Mouse (Mus musculus) CH12.LX (cell line): Measurements from ENCODE around the gene Ugt2b5. TPM values are rescaled to one million over a fixed set of nuclear protein-coding genes. Genes with fewer than 3 reads are reported as not detected.

Experiments used
- DNase-seq: peaks from one replicate; pipeline ENCODE4 v3.0.0-alpha.2; 2013; ENCODE audit errors: extremely low read depth
- H3K27ac ChIP-seq: 2 replicates; pipeline ENCODE4 v1.5.1; 2012; ENCODE audit warnings: low read depth, mild to moderate bottlenecking, control low read depth, moderate library complexity; ENCODE audit not compliant: insufficient read depth
- H3K27me3 ChIP-seq: replicated peaks from 2 replicates; pipeline ENCODE3; 2012; ENCODE audit warnings: inconsistent platforms
- H3K36me3 ChIP-seq, 2 experiments: replicated peaks in 1 of 2; 2 replicates each; pipeline versions ENCODE3 to v1.6.1; 2012; ENCODE audit warnings: inconsistent platforms in 1 of 2, low read length in 1 of 2, mild to moderate bottlenecking in 1 of 2, mixed read lengths in 1 of 2, moderate library complexity in 1 of 2; ENCODE audit not compliant: control insufficient read depth in 1 of 2, insufficient read depth in 1 of 2
- H3K4me1 ChIP-seq, 2 experiments: 2 replicates each; pipeline ENCODE4 v1.6.1; 2012; ENCODE audit warnings: inconsistent platforms in 1 of 2, moderate library complexity in 1 of 2; ENCODE audit not compliant: insufficient read depth in 2 of 2, control insufficient read depth in 1 of 2
- H3K4me2 ChIP-seq: 2 replicates; pipeline ENCODE4 v1.6.1; 2012; ENCODE audit warnings: low read depth, mild to moderate bottlenecking, control low read depth; ENCODE audit not compliant: poor library complexity, insufficient read depth, severe bottlenecking
- H3K4me3 ChIP-seq, 3 experiments: fragments of 150-350 bp in 1 of 3; sonication (generic) in 1 of 3; replicated peaks in 1 of 3; 2 replicates each; pipeline versions ENCODE3 to v1.5.1; 2011 to 2012; ENCODE audit warnings: low read depth in 2 of 3, low read length in 2 of 3, mild to moderate bottlenecking in 2 of 3, moderate library complexity in 2 of 3, control low read depth in 1 of 3, improper control_type of control experiment in 1 of 3, inconsistent platforms in 1 of 3, mixed read lengths in 1 of 3; ENCODE audit not compliant: poor library complexity in 1 of 3
- H3K79me2 ChIP-seq: replicated peaks from 2 replicates; pipeline ENCODE4 v1.6.1; 2012; ENCODE audit warnings: mild to moderate bottlenecking, moderate library complexity; ENCODE audit not compliant: control insufficient read depth, poor library complexity, insufficient read depth, severe bottlenecking; ENCODE audit errors: extremely low read depth
- H3K9ac ChIP-seq: 2 replicates; pipeline ENCODE4 v1.6.1; 2012; ENCODE audit warnings: low read depth, mild to moderate bottlenecking, control low read depth, moderate library complexity; ENCODE audit not compliant: insufficient read depth
- H3K9me3 ChIP-seq: replicated peaks from 2 replicates; pipeline ENCODE3; 2012; ENCODE audit warnings: low read length, inconsistent platforms, mixed read lengths
- BHLHE40 ChIP-seq: IDR thresholded peaks from 2 replicates; pipeline ENCODE4 v1.6.1; 2011; ENCODE audit warnings: mild to moderate bottlenecking, low read depth, low read length, improper control_type of control experiment
- CHD2 ChIP-seq: IDR thresholded peaks from 2 replicates; pipeline ENCODE4 v1.6.1; 2011; ENCODE audit warnings: low read length, improper control_type of control experiment
- CTCF ChIP-seq, 2 experiments: IDR thresholded peaks in 1 of 2; conservative IDR thresholded peaks in 1 of 2; 2 replicates each; pipeline ENCODE4 v1.5.1; 2011 to 2012; ENCODE audit warnings: low read depth in 2 of 2, low read length in 2 of 2, improper control_type of control experiment in 1 of 2, inconsistent platforms in 1 of 2, mild to moderate bottlenecking in 1 of 2, moderate library complexity in 1 of 2
- E2F4 ChIP-seq: IDR thresholded peaks from 2 replicates; pipeline ENCODE4 v1.6.1; 2011; ENCODE audit warnings: low read depth, low read length, improper control_type of control experiment; ENCODE audit not compliant: insufficient replicate concordance
- ELF1 ChIP-seq: IDR thresholded peaks from 2 replicates; pipeline ENCODE4 v1.6.1; 2014; ENCODE audit warnings: low read depth, mild to moderate bottlenecking, inconsistent platforms, low read length, improper control_type of control experiment
- ETS1 ChIP-seq: conservative IDR thresholded peaks from 2 replicates; pipeline ENCODE4 v1.6.1; 2012; ENCODE audit warnings: low read depth, mild to moderate bottlenecking, inconsistent platforms, low read length, improper control_type of control experiment, moderate library complexity
- GABPA ChIP-seq: IDR thresholded peaks from 2 replicates; pipeline ENCODE4 v1.6.1; 2012; ENCODE audit warnings: low read depth, low read length, improper control_type of control experiment, inconsistent platforms; ENCODE audit not compliant: insufficient replicate concordance
- JUN ChIP-seq: IDR thresholded peaks from 2 replicates; pipeline ENCODE4 v1.6.1; 2011; ENCODE audit warnings: low read depth, mild to moderate bottlenecking, low read length, improper control_type of control experiment, moderate library complexity; ENCODE audit not compliant: insufficient read depth
- JUND ChIP-seq: conservative IDR thresholded peaks from 2 replicates; pipeline ENCODE4 v1.6.1; 2011; ENCODE audit warnings: low read depth, low read length, improper control_type of control experiment
- MAZ ChIP-seq: IDR thresholded peaks from 2 replicates; pipeline ENCODE4 v1.6.1; 2012; ENCODE audit warnings: low read depth, mild to moderate bottlenecking, inconsistent platforms, low read length, improper control_type of control experiment, moderate library complexity
- RCOR1 ChIP-seq: conservative IDR thresholded peaks from 2 replicates; pipeline ENCODE4 v1.6.1; 2012; ENCODE audit warnings: low read depth, mild to moderate bottlenecking, inconsistent platforms, low read length, improper control_type of control experiment
- SMC3 ChIP-seq: IDR thresholded peaks from 2 replicates; pipeline ENCODE4 v1.6.1; 2011; ENCODE audit warnings: low read depth, low read length, improper control_type of control experiment
- TBP ChIP-seq: conservative IDR thresholded peaks from 2 replicates; pipeline ENCODE4 v1.6.1; 2011; ENCODE audit warnings: low read depth, low read length, improper control_type of control experiment
- USF1 ChIP-seq: IDR thresholded peaks from 2 replicates; pipeline ENCODE4 v1.6.1; 2014; ENCODE audit warnings: low read depth, mild to moderate bottlenecking, inconsistent platforms, low read length, improper control_type of control experiment
- USF2 ChIP-seq: conservative IDR thresholded peaks from 2 replicates; pipeline ENCODE4 v1.6.1; 2011; ENCODE audit warnings: low read depth, low read length, improper control_type of control experiment
- ZC3H11A ChIP-seq: IDR thresholded peaks from 2 replicates; pipeline ENCODE4 v1.6.1; 2012; ENCODE audit warnings: low read depth, mild to moderate bottlenecking, inconsistent platforms, low read length, improper control_type of control experiment
- ZMIZ1 ChIP-seq: IDR thresholded peaks from 2 replicates; pipeline ENCODE4 v1.6.1; 2012; ENCODE audit warnings: low read depth, mild to moderate bottlenecking, inconsistent platforms, low read length, improper control_type of control experiment
- dilution Hi-C: fragments of 300-500 bp; cut with MboI; formaldehyde crosslinking; loops from 2 replicates; pipeline ENCODE4 v1.14.3; 2020; ENCODE audit warnings: low sequenced_read_pairs; ENCODE audit not compliant: extremely low pct_unique_long_range_greater_than_20kb, extremely low pct_ligation_motif_present
- in situ Hi-C: fragments of 300-500 bp; cut with MboI; formaldehyde crosslinking; loops from 3 replicates; pipeline ENCODE4 v1.14.3; 2019; ENCODE audit warnings: low sequenced_read_pairs, low pct_ligation_motif_present, low pct_unique_long_range_greater_than_20kb, mixed read lengths
- polyA plus RNA-seq: library from polyadenylated mRNA; unstranded; fragments of >175 nt; gene quantifications from 2 replicates; pipeline ENCODE4 v1.2.1, GENCODE M21; 2012; ENCODE audit warnings: low read depth; ENCODE audit not compliant: insufficient read length
- total RNA-seq, 2 experiments: library from RNA; depleted of rRNA; stranded (reverse); fragments of 300-350 nt in 1 of 2; fragments of >200 nt in 1 of 2; gene quantifications; 2 replicates each; pipeline ENCODE4 v1.2.3; 2012 to 2014

Gene Ugt2b5
- total and polyA plus RNA-seq, 3 experiments: not detected

DNA sequence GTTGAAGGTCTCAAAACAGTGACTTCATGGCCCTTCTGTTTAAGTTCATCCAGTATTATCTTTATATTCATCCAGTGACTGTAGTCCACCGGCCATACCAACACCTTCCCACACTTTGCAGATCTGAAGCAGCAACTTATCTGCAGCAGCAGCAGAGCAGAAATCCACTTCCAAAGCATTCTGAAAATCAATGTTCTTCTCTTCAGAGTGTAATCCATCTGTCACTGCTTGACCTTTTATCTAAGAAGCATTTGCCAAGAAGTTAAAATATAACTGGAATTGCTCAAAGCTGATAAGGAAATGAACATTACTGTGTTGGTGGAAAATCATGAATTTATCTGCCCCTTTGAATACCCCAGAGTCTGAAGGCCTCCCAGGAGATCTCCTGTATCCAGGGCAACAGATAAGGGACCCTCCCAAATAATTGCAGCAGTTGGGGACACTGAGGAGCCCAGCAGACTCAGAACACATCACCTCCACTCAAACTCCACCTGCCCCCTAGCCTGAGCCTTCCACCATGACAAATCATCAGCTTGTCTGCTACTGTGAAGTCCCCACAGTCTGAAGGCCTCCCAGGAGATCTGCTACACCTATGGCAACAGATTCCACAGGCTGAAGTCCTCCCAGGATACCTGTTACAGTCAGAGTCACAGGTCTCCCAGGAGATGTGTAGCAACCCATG is 47.6 kb downstream of the Ugt2b5 start, which contains the start of gene Ugt2b36:
Gene Ugt2b36 (minus strand): TSS at position 210 of the 682 bp plus-strand sequence.
- no peaks in the 10 kb centered on the region for H3K36me3 ChIP-seq
- no peaks in the 10 kb centered on the region for H3K9me3 ChIP-seq
- no peak for DNase-seq
- H3K4me3 ChIP-seq: no peak within 1 kb of the TSS
- H3K27me3 ChIP-seq: no peaks in the 10 kb centered on the region
- H3K4me1 ChIP-seq: no peaks in the 10 kb centered on the region
- TF ChIP-seq ELF1 (no peak), E2F4 (no peak), ZC3H11A (no peak), SMC3 (no peak), JUND (no peak), ZMIZ1 (no peak), RCOR1 (no peak), BHLHE40 (no peak), ETS1 (no peak), MAZ (no peak)
- H3K79me2 ChIP-seq: no peaks in the 10 kb centered on the region
- H3K9ac ChIP-seq: no peak within 1 kb of the TSS
- in situ Hi-C loops: no loop called here
- no peak within 1 kb of the TSS for H3K27ac ChIP-seq
- H3K4me2 ChIP-seq: no peak within 1 kb of the TSS
- dilution Hi-C loops: no loop called here

DNA sequence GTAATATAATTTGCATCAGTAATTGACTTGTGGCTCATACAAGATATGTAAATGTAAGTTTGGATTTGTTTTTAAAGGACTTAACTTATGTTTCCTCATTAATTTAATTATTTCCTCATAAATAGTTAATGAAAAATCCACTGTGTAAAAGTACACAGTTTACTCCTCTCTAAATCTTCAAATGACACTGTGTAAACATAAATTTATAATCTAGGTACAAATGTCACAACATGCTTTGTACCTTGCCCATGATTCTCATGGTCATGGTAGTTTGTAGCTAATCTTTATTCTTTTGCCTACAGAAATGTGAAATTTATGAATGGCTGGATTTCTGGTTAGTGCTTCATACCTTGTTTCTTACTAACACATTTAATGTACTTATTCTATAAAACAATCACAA is 49.0 kb downstream of the Ugt2b5 start:
- dilution Hi-C loops (no loop called here), in situ Hi-C loops (no loop called here)
- Histone ChIP-seq H3K9ac (no peak overlapping the region), H3K4me3 (no peak overlapping the region), H3K79me2 (no peaks in the 10 kb centered on the region), H3K9me3 (no peaks in the 10 kb centered on the region), H3K4me2 (no peak overlapping the region), H3K36me3 (no peaks in the 10 kb centered on the region), H3K27ac (no peak overlapping the region), H3K4me1 (no peaks in the 10 kb centered on the region), H3K27me3 (no peaks in the 10 kb centered on the region)
- TF ChIP-seq JUN: no peak
- no peak for TF ChIP-seq USF1
- TF ChIP-seq CHD2: no peak
- no peak for TF ChIP-seq ZC3H11A
- TF ChIP-seq E2F4: no peak
- no peak for TF ChIP-seq TBP
- no peak for TF ChIP-seq USF2
- no peak for TF ChIP-seq GABPA
- TF ChIP-seq CTCF (conservative IDR thresholded peaks at IDR 0.05 in 1 of 2, IDR thresholded peaks at IDR 0.05 in 1 of 2; ENCODE audit: low read depth in 2 of 2, low read length in 2 of 2): no peak
- DNase-seq: no peak
